Mouse (Mus musculus): ENCODE measurements at regions not wholly inside any gene's neighbourhood (a gene's known extent, or its start where the extent isn't known, plus 50 kb on each side); places are given as distances from the start of the nearest gene placed in this dataset.

GRCm38 (mm10) chr9:122459491-122459890, 108.1 kb downstream of the Abhd5 start:
- no peak overlapping the region for H3K4me3 ChIP-seq (ENCODE audit: insufficient read depth, low read depth, low read length)
- H3K27ac ChIP-seq (ENCODE audit: insufficient read depth, low read depth, low read length): no peak overlapping the region
- no peaks in the 10 kb centered on the region for H3K36me3 ChIP-seq (ENCODE audit: control insufficient read depth, insufficient read depth, low read length)
- H3K27me3 ChIP-seq (replicated peaks; ENCODE audit: control insufficient read depth, insufficient read depth, low read length): no peaks in the 10 kb centered on the region
- 82% methylated on average over 6 of the region's 6 CpGs for WGBS
- H3K4me1 ChIP-seq (ENCODE audit: control insufficient read depth, insufficient read depth, low read length): no peaks in the 10 kb centered on the region
- no peak for TF ChIP-seq POLR2A (IDR thresholded peaks at IDR 0.05; ENCODE audit: low read depth, low read length)
- no peak for TF ChIP-seq CTCF (conservative IDR thresholded peaks at IDR 0.05; ENCODE audit: insufficient read depth, insufficient read length, low read depth, low read length)
- no peak for DNase-seq

- Histone ChIP-seq H3K36me3 (ENCODE audit: control insufficient read depth, insufficient read depth, low read length) (no peaks in the 10 kb centered on the region), H3K27me3 (replicated peaks; ENCODE audit: control insufficient read depth, insufficient read depth, low read length) (no peaks in the 10 kb centered on the region), H3K4me3 (ENCODE audit: insufficient read depth, low read depth, low read length) (no peak overlapping the region), H3K4me1 (ENCODE audit: control insufficient read depth, insufficient read depth, low read length) (no peaks in the 10 kb centered on the region), H3K27ac (ENCODE audit: insufficient read depth, low read depth, low read length) (no peak overlapping the region)
- WGBS: 98% methylated on average over 2 of the region's 2 CpGs
- TF ChIP-seq POLR2A (IDR thresholded peaks at IDR 0.05; ENCODE audit: low read depth, low read length): no peak
- no peak for TF ChIP-seq CTCF (conservative IDR thresholded peaks at IDR 0.05; ENCODE audit: insufficient read depth, insufficient read length, low read depth, low read length)
- no peak for DNase-seq
Observed at GRCm38 (mm10) chr9:122471539-122471938, 120.1 kb downstream of the Abhd5 start.

- no peak overlapping the region for H3K27ac ChIP-seq (ENCODE audit: insufficient read depth, low read depth, low read length)
- no peak overlapping the region for H3K4me3 ChIP-seq (ENCODE audit: insufficient read depth, low read depth, low read length)
- no peaks in the 10 kb centered on the region for H3K27me3 ChIP-seq (replicated peaks; ENCODE audit: control insufficient read depth, insufficient read depth, low read length)
- no peaks in the 10 kb centered on the region for H3K4me1 ChIP-seq (ENCODE audit: control insufficient read depth, insufficient read depth, low read length)
- DNase-seq: peak; percentile 53
- TF ChIP-seq POLR2A (IDR thresholded peaks at IDR 0.05; ENCODE audit: low read depth, low read length) (no peak), CTCF (conservative IDR thresholded peaks at IDR 0.05; ENCODE audit: insufficient read depth, insufficient read length, low read depth, low read length) (peak; percentile 54; the same call in 1 of the 2 replicates)
- H3K36me3 ChIP-seq (ENCODE audit: control insufficient read depth, insufficient read depth, low read length): no peaks in the 10 kb centered on the region
- WGBS: 47% methylated on average over 3 of the region's 3 CpGs
Observed at GRCm38 (mm10) chr9:122476356-122476755, 124.9 kb downstream of the Abhd5 start.

GRCm38 (mm10) chr9:122487001-122487400, 135.6 kb downstream of the Abhd5 start:
- no peak for TF ChIP-seq CTCF (conservative IDR thresholded peaks at IDR 0.05; ENCODE audit: insufficient read depth, insufficient read length, low read depth, low read length)
- no peak for TF ChIP-seq POLR2A (IDR thresholded peaks at IDR 0.05; ENCODE audit: low read depth, low read length)
- H3K4me1 ChIP-seq (ENCODE audit: control insufficient read depth, insufficient read depth, low read length): no peaks in the 10 kb centered on the region
- no peak overlapping the region for H3K27ac ChIP-seq (ENCODE audit: insufficient read depth, low read depth, low read length)
- H3K27me3 ChIP-seq (replicated peaks; ENCODE audit: control insufficient read depth, insufficient read depth, low read length): no peaks in the 10 kb centered on the region
- WGBS: 80% methylated on average over 5 of the region's 5 CpGs
- H3K4me3 ChIP-seq (ENCODE audit: insufficient read depth, low read depth, low read length): no peak overlapping the region
- no peak for DNase-seq
- no peaks in the 10 kb centered on the region for H3K36me3 ChIP-seq (ENCODE audit: control insufficient read depth, insufficient read depth, low read length)

- Histone ChIP-seq H3K4me1 (ENCODE audit: control insufficient read depth, insufficient read depth, low read length) (no peaks in the 10 kb centered on the region), H3K27me3 (replicated peaks; ENCODE audit: control insufficient read depth, insufficient read depth, low read length) (no peaks in the 10 kb centered on the region), H3K36me3 (ENCODE audit: control insufficient read depth, insufficient read depth, low read length) (no peaks in the 10 kb centered on the region), H3K4me3 (ENCODE audit: insufficient read depth, low read depth, low read length) (no peak overlapping the region), H3K27ac (ENCODE audit: insufficient read depth, low read depth, low read length) (no peak overlapping the region)
- 75% methylated on average over 9 of the region's 9 CpGs for whole genome bisulfite sequencing
- DNase-seq: no peak
- no peak for TF ChIP-seq CTCF (conservative IDR thresholded peaks at IDR 0.05; ENCODE audit: insufficient read depth, insufficient read length, low read depth, low read length)
- TF ChIP-seq POLR2A (IDR thresholded peaks at IDR 0.05; ENCODE audit: low read depth, low read length): no peak
Observed at GRCm38 (mm10) chr9:122494691-122495090, 143.3 kb downstream of the Abhd5 start.

DNA sequence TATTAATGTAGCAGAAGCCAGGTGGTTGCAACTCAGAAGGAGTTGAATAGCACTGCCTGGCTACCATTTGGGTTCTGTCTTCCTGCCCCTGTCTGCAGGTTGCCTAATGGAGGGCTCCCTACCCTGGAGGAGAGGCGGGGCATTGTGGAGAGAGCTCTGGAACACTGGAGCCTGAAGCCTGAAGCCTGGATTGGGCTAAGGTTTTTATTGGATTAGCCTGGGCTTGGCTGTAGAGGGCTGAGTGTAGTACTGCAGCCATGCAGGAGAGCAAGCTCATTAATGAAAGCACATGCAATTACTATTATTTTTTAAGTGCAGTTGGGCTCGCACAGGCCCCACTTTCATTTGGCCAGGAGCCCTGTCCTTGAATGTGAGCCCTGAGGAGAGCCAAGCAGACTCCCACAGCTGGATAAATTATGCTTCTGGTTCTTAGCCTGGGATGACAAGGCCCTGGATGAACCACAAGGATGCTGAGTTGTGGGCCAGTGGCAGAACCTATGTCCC, 145.1 kb downstream of the Abhd5 start:
- Histone ChIP-seq H3K27me3 (replicated peaks; ENCODE audit: control insufficient read depth, insufficient read depth, low read length) (no peaks in the 10 kb centered on the region; the same call in 1 of the 2 replicates), H3K27ac (ENCODE audit: insufficient read depth, low read depth, low read length) (no peak overlapping the region), H3K4me3 (ENCODE audit: insufficient read depth, low read depth, low read length) (no peak overlapping the region), H3K4me1 (ENCODE audit: control insufficient read depth, insufficient read depth, low read length) (no peaks in the 10 kb centered on the region), H3K36me3 (ENCODE audit: control insufficient read depth, insufficient read depth, low read length) (no peaks in the 10 kb centered on the region)
- DNase-seq: no peak
- TF ChIP-seq CTCF (conservative IDR thresholded peaks at IDR 0.05; ENCODE audit: insufficient read depth, insufficient read length, low read depth, low read length) (no peak), POLR2A (IDR thresholded peaks at IDR 0.05; ENCODE audit: low read depth, low read length) (no peak)
- WGBS: 78% methylated on average over 2 of the region's 2 CpGs

DNA sequence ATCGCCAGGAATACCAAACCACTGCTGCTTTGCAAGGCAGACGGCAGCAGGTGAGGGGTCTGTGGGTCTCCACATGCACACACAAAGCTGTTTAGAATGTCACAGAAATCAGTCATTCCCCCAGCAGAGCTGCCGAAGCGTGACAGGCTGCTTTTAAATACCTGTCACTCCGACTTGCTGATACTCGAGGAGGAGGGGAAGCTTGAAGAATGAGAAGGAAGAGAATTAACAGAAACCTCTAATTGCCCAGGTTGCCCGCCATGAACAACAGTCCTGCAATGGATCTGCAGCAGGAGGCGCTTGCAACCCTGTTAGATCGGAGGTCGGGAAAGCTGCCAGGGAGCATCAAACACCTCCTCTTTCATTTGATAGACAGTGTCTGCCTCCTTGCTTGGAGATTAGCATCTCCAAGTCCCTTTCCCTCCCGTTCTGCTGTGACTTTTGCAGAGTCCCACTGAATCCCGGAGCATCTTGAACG, 150.5 kb downstream of the Abhd5 start:
- H3K36me3 ChIP-seq (ENCODE audit: control insufficient read depth, insufficient read depth, low read length): no peaks in the 10 kb centered on the region
- DNase-seq: no peak
- H3K4me1 ChIP-seq (ENCODE audit: control insufficient read depth, insufficient read depth, low read length): no peaks in the 10 kb centered on the region
- no peak overlapping the region for H3K27ac ChIP-seq (ENCODE audit: insufficient read depth, low read depth, low read length)
- H3K27me3 ChIP-seq (replicated peaks; ENCODE audit: control insufficient read depth, insufficient read depth, low read length): no peaks in the 10 kb centered on the region; the same call in 1 of the 2 replicates
- WGBS: 34% methylated on average over 13 of the region's 13 CpGs
- H3K4me3 ChIP-seq (ENCODE audit: insufficient read depth, low read depth, low read length): no peak overlapping the region
- TF ChIP-seq POLR2A (IDR thresholded peaks at IDR 0.05; ENCODE audit: low read depth, low read length): no peak
- no peak for TF ChIP-seq CTCF (conservative IDR thresholded peaks at IDR 0.05; ENCODE audit: insufficient read depth, insufficient read length, low read depth, low read length)

Data from kidney, adult 2 months (tissue).